Mouse (Mus musculus) embryonic fibroblast, embryonic 13.5 days (primary cell): ENCODE results near the gene Flnc.

Experiments
- CTCF ChIP-seq: IDR thresholded peaks from 2 replicates; pipeline ENCODE4 v1.5.1; 2011; ENCODE audit warnings: mild to moderate bottlenecking, control low read depth, low read length, moderate library complexity, borderline replicate concordance; ENCODE audit not compliant: insufficient read depth
- POLR2A ChIP-seq: IDR thresholded peaks from 2 replicates; pipeline ENCODE4 v1.6.1; 2011; ENCODE audit warnings: low read depth, mild to moderate bottlenecking, control low read depth, low read length, moderate library complexity

DNA sequence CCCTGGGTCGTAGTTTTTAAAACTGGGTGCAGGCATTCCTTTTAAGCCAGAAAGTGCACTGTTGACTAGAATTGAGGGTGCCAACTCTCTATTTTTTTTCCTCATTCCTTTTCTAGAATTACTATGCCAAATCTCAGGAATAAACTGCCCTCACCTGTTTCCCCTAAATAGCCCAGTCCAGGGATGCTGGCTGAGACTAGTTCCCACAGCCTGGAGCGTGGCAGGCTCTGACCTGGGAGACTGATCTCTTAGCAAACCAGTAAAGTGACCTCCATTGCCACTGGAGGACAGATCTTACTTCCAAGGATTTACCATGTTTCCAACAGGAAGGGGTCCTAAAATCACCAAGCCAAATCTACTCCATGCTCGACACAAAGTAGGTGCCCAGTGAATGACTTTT lies 35.8 kb downstream of the Flnc start:
- TF ChIP-seq CTCF (no peak), POLR2A (no peak)
